Mouse (Mus musculus): Measurements from ENCODE around the gene Cldn20.

Cldn20 gene

DNA sequence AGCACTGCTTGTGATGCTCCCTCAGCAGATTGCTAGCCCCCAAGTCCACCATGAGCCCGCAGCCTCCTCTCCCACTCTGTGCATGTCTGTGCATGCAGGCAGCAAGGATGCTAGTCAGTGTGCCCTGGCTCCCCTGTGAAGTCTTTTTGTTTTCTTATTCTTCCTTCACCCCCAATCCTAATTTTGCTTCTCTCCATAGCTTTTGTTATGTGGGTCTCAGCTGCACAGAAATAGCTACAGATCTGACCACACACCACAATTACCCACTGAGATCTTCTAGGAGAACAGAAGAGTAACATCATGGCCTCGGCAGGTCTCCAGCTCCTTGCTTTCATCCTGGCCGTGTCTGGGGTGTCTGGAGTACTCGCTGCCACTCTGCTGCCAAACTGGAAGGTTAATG, at the start of gene Cldn20:
TSS of gene Cldn20 (plus strand) at position 301 of the 400 bp plus-strand sequence.
- no peak for DNase-seq (ENCODE audit: low spot score)

DNA sequence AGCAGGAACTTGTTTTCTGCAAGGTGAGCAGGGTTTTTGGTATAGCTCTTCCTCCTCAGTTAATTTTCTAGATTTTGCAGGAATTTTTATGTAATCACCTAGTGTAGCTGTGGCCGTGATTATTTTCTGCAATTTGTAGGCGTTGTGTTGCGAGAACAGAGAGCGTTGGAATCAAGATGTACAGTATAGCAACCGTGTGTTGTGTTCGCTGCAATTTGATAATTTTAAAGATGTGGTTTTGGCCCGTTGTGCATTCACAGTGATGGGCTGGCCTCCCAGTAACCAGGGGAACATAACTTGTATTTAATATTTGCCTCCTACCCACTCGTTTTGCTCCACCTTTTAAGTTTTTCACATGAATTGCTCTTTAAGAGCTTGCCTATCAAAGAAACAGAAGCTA, 49.3 kb upstream of the Cldn20 start:
- no peak for DNase-seq (ENCODE audit: low spot score)

DNA sequence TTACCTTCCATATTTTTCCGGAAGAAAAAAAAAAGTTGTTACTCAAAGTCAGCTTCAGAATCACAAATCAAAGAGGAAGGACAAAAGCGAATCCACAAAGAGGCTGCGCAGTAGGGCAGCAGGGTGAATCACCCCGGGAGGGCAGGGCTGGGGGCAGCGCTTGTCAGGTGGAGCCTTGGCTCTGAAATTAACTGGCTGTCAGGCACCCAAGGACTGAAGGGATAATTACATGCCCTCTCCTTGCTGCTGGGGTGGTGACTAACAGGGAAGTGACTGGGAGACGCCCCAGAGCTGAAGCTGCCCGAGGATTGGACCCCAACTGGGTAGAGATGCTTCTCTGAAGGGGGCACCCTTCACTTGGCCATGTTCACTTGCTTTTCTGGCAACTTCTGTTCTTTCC, 46.5 kb upstream of the Cldn20 start:
- DNase-seq (ENCODE audit: low spot score) = no peak

DNA sequence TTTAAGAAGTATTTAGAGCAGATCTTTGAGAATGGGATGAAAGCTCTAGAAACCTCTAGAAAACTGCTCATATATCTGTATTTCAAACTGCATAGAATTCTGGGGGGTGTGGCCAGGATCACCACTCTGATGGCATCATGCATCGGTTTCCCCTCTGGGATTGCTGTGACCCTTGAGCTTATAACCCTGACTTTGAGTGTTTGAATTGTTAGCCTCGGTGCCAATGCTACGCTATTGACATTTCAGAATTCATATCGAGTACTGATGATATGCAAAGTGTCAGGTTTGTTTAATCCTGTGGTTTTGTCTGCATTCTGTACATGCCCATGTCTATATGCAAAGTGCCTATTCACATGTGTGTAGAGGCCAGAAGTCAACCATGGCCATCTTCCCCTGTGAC, 45.1 kb upstream of the Cldn20 start:
- DNase-seq (ENCODE audit: low spot score) = no peak

DNA sequence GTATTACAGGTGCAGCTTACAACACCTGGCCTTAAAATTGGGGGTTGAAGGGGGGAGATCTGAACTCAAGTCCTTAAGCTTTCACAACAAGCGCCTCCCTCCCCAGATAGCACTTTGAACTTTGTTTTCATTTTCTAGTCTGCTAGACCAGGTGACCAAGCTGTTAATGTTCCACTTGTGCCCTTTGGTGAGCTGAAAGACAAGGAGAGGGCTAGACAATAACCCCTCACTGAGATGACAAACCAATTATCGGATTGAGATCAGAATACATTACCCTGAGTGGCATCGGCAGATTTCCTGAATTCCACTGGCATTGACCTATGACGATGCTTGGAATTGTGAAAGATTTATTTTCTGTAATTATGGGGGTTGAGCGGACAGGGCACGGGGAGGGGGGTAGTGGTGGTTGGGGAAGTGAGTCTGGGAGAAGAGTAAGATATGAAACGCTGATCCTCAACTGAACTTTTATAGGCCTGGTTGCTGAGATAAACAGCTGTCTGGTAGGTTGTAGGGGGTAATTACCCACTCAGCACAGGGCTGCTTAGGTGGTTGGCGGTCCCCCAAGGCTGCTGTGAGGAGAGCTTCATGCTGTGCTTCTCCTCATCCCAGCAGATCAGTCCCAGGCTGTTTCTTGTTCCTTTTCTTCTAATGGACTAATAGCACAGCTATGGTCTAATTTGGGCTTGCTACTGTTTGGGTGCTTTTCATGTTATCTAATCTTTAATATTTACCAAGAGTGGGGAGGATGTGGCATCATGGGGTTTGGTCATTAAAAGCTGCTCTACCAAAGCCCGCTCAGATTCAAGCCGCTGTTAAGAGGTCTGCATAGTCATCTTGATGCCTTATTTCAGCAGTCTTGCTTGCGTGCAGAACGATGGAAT, 44.4 kb upstream of the Cldn20 start:
- peak; percentile 23 for DNase-seq (ENCODE audit: low spot score)

DNA sequence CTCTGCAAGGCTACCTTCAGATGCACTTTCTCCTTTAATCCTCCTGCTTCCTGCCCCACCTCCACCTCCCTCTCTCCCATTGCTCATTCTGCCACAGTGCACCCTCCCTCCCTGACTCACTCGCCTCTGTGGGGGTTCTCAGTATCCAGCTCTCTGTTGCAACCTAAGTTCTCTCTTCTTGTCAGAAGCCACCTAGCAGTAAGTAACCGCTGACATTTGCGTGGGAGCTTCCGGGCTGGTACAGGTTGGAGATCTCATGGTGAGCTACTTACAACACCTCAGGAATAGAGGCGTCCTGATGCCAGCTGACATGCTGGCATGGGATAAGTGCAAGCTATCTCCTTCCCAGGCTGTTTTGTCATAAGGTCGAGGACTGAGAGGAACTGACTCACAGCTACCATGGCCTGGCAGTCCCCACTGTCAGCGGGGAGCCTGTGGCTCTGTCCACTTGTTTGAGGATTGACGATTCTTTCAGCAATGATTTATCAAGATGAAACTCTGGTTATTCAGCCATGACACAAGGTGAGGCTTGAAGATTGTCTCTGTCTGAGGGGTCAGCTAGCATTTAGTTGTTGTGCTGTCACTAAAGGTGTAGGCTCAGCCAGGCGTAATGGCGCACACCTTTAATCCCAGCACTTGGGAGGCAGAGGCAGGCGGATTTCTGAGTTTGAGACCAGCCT, 42.0 kb upstream of the Cldn20 start:
- DNase-seq (ENCODE audit: low spot score) = no peak

DNA sequence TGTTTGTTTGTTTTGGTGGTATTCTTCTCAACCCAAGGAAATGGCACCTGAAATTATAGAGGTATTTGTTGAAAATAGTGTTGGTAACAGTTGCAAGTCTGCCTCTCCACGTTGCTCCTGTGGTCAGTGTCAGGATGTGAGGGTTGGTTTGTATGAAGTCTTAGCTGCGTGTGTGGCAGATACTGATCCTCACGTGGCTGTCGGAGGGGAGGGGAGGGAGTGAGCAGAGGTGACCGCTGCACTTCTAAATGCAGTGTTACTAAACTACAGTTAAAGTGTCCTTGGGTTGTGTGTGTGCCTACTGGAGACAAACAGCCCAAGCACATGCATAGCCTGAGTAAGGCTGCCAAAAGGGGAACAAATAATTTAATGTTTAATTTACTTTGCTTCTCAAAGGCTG, 41.3 kb upstream of the Cldn20 start:
- DNase-seq (ENCODE audit: low spot score) = no peak

DNA sequence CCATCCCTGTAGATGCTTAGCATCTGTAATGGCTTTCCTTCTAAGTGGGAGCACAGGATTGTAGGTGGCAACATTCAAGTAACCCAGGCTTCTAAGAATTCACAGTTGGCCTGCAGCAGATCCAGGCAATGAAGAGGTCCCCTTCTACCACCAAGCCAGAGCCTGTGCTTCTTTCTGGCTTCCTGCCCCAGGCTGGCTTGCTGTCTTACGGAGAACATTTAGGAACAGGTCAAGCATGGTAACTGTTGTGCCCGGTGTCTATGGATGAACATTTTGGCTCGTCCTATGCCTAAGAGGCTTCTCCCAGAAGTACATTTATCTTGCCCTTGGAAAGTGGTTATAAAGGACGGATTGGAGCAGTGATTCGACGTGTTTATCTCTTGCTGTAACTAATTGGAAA, 40.7 kb upstream of the Cldn20 start:
- DNase-seq (ENCODE audit: low spot score) = no peak

DNA sequence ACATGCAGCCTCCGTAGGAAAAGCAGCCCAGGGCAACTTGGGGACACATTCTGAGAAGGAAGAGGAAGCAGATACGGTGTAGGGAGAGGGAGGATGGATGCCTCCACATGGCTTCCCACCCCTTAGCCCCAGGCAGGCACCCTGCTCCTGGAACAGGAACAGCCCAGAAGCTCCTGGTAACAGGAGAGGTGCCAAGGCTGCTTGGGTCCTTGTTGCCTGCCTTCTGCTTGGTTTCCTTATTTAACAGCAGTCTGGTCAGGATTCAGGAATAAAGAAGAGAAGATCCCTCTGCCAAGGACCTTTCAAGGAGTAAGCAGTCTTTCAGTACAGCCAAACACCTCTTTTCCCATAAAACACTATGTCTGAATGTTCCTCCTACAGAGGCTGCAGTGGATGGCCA, 36.8 kb upstream of the Cldn20 start:
- no peak for DNase-seq (ENCODE audit: low spot score)

DNA sequence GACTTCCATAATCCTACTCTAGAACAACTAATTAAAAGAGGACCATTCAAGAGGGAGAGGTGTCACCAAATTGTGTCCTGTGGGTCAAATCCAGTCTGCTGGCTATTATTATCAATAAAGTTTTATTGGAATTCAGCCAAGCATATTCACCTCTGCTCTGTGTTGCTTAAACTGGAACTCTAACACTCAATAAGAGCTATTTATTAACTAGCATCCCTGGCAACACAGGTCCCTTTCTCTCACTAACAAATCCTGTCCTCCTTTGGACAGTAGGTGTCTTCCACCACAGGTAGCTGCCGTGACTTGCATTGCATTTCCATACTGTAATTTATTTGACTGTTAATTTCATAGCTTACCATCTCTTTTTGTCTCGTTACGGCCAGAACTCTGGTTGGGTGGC, 36.3 kb upstream of the Cldn20 start:
- no peak for DNase-seq (ENCODE audit: low spot score)

DNA sequence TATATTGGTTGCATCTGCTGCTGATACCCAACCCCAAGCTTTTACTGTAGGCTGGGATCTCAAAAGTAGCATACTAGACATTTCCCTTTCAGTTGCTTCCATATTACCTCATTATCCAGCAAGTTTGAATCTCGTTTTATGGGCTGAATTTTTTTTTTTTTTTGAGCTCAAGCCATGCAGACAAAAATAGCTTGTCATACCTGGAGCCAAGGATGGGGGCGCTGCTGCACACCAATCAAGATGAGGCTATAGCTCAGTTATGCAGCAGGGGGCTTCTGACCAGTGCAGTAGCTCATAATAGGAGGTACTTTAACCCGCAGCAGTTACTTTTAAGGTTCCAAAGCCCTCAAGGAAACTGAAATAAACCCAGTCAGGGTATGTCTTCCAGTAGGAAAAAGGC, 34.3 kb upstream of the Cldn20 start:
- peak; percentile 72 for DNase-seq (ENCODE audit: low spot score)

DNA sequence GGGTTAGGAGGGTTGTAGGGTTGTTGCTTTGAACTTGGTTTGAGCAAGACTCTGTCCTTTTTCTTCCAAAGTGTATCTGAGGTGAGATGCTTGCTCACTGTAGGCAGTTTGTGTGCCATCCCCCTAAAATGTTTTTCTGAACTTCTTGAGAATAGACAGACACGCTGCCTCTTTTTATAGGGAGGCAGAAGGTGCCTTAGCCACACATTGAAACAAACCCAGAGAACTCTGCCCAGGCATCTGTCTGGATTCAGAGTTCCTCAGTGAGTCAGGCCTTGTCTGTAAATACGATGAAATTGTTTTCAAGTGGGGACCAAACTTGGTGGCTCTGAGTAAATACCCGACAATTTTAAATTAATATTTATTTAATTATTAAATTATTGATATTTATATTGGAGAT, 33.8 kb upstream of the Cldn20 start:
- DNase-seq (ENCODE audit: low spot score) = no peak

DNA sequence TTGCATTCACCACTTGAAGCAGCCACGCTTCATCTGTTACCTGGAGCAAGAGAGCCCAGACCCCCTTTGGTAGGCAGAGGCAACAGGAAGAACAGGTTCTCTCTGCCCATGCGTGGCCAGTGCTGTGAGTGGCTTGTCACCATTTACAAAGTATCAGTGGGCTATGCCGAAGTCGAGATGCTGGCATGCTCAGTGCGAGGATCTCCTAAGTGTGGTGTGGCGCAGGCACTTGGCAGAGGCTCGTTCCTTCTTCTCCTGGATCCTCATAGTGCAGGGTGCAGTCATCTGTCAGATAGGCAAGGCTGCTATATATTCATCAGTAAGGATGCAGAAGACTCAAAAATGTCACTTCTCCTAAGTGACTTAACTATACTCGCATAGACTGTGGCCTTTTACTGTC, 32.9 kb upstream of the Cldn20 start:
- DNase-seq (ENCODE audit: low spot score) = no peak

DNA sequence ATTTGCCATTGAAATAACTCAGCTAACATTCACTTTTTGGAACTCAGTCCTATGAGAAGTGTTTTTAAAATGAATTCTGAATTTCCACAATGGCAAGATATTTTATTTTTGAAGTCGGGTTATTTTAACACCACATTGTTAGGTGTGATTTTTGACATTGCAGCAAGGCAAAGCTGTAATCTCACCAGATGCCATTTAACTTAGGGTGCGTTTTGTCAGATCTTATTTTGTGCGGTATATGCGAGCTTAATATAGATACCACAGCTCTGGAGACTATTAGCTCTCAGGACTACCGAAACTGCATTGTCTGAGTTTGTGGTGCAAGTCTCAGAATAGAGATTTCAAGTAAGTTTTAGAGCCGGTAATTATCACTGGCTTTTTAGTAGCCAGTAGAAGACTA, 32.3 kb upstream of the Cldn20 start:
- DNase-seq (ENCODE audit: low spot score) = no peak

DNA sequence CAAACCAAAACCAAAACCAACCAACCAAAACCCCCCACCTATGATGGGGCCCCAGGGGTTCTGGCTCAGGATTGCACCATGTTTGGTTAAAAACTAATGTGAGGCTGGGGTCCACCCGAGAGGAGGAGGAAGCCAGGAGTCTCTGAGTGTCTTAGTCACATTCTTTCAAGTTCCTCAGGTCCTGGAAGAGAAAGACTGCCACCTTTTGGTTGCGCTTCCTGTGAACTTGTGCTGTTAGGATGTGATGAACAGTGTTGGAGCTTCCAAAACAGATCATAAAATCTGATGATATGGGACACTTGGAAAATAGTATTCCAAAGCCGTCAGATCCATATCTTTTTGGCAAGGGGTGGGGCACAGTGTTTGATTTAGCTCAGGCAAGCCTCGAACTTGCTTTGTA, 31.4 kb upstream of the Cldn20 start:
- DNase-seq (ENCODE audit: low spot score) = no peak

DNA sequence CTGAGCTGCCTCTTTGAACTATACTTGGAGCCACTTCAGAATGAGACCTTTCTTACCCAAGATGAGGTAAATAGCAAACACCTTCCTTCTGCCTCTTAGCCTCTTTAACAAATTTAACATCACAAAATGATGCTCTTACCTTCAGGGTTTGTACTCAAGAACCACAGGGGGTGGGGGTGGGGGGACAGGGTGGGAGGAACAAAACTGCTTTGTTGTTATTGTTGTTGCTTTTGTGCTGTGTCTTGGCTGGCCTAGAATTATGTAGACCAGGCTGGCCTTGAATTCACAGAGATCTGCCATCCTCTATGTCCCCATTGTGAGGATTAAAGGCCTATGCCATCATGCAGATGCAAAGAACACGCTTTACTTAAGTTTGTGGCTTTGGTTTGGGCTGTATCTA, 26.6 kb upstream of the Cldn20 start:
- no peak for DNase-seq (ENCODE audit: low spot score)

DNA sequence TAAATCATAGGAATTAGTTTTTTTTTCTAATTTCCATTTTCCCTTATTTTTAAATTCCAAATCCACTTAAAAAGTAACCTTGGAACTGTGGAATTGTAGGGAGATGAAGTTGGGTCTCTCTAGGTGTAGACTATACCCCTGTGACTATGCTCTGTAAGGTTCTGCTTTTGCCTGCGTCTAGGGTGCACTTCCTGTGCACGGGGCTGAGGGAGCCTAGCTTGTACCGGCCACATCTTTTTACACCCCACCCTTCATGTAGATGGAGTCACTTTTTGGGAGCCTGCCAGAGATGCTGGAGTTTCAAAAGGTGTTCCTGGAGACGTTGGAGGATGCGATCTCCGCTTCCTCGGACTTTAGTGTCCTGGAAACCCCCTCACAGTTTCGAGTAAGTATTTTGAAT, 25.8 kb upstream of the Cldn20 start:
- DNase-seq (ENCODE audit: low spot score) = no peak

DNA sequence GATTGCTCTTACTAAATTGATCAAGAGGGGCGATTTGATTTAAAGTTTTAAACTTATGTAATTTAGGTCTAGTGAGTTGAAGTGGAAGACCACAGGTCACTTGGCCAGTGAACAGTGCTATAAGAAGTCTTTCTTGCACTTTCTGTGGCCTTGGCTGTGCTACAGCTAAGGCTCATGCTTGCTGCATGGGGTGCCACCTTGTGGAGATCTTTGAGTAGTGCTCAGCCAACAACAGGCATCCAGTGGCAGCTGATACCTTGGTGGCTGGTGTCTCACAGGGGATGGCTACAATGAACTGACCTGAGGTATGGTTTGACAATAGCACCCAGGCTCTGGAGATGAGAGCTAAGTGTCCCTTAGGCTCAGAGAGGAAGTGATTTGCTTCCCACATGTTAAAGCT, 22.5 kb upstream of the Cldn20 start:
- DNase-seq (ENCODE audit: low spot score) = peak; percentile 80

DNA sequence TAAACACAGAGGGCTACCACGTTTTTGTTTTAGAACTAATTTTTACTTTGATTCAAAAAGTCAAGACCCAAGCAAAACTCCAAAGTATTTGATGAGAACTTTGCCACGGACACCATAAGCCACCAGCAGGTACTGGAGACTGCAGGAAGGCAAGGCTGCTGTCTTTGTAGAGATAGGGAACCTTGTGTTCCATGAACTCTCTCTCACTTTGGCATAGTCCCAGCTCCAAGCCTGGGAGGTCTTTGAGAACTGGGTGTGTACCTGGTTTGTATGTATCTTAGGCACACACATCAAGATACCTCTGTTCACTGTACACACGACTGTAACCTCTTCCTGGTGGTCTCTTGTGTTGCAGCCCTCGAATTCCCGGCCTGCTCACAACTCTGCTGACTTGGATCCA, 18.0 kb upstream of the Cldn20 start:
- DNase-seq (ENCODE audit: low spot score) = no peak

DNA sequence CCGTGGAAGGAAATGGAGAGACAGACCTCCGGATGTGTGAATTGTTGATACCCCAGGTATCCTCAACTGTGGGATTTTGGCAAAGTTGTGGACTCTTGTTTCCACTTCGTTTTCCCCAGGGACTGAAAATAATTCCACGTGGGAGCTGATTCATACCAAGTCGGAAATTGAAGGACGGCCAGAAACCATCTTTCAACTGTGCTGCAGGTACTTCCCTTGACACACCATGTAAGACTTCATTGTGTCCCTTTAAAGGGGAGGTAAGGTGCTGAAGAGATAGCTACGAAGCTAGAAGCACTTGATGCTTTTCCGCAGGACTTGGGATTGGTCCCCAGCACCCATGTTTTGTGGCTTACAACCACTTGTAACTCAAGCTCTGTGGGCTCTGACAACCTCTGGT, 16.5 kb upstream of the Cldn20 start:
- no peak for DNase-seq (ENCODE audit: low spot score)

DNA sequence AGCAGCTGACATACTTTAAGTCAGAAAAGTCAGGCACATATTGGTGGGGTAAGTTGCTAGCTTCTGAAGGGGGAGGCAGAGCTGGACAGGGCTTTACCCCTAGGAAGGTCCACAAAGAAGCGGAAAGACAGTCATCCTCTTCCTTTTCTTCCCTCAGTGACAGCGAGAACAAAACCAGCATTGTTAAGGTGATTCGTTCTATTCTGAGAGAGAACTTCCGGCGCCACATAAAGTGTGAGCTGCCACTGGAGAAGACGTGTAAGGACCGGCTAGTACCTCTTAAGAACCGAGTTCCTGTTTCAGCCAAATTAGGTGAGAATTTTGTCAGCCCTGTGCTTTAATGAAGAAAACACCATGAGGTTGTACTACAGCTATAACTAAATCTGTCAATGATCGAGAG, 15.9 kb upstream of the Cldn20 start:
- no peak for DNase-seq (ENCODE audit: low spot score)

DNA sequence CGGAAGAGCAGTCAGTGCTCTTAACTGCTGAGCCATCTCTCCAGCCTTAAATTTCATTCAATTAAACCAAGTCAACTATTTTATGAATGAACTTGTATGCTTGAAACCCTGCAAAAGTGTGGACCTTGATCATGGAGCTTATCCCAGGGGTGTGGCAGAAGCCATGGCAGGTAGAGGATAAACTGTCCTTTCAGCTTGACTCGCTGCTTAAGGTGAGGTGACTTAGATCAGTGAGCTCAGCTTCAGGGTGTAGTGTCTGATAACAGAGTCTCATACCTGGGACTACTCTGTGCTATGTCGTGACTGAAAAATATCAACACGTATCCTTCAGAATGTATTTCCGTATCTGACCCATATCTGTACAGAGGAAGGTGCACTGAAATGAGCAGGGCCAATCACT, 12.0 kb upstream of the Cldn20 start:
- DNase-seq (ENCODE audit: low spot score) = no peak

DNA sequence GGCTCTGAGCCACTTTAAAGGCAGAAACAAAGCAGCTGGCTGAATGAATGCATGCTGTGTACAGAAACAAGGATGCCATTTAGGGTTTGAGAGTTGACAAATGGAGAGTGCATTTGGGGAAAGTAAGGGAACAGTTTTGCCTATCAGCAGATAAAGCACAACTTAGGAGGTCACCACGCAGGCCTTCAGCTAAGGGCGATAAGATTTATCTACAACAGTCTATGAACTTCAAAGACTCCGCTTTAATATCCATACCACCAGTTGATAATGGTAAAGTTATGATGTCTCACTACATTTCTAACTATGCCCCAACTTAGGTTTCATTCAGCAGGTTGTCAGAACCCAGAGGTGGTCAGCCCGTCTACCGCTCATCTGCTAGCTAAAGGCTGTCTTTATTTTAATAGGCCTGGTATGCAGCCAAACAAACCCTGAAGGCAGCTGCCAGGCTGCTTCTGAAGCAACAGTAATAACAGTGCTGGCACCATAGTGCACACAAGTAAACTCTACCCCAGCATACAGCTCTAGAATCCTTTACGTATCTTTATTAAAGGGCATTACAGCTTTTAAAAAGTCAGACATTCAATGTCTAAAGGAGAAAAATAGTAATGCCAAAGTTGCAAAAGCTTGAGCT, 4.4 kb upstream of the Cldn20 start:
- no peak for DNase-seq (ENCODE audit: low spot score)
